Mouse (Mus musculus) kidney, postnatal 0 days (tissue): Measurements from ENCODE around the gene Slc34a3. TPM values are rescaled to one million over a fixed set of nuclear protein-coding genes. Genes with fewer than 3 reads are reported as not detected.

ENCODE experiments used
- ATAC-seq: fragments of 200-750 bp; cut with Nextera tagmentation; replicated peaks from 2 replicates; pipeline ENCODE4 v1.8.0; 2017; ENCODE audit warnings: low read depth, moderate number of reproducible peaks, moderate TSS enrichment, moderate library complexity; ENCODE audit not compliant: low FRiP score
- DNase-seq: peaks from one replicate; pipeline ENCODE4 v3.0.0-alpha.2; 2016; ENCODE audit warnings: low spot score
- H3K27ac ChIP-seq: fragments of 300-500 bp; sonication (generic); 2 replicates; pipeline ENCODE4 v1.5.1; 2014; ENCODE audit warnings: mild to moderate bottlenecking
- H3K27me3 ChIP-seq: fragments of 300-500 bp; sonication (generic); 2 replicates; pipeline ENCODE4 v1.6.1; 2014; ENCODE audit warnings: low read length, mixed read lengths; ENCODE audit not compliant: insufficient read depth
- H3K36me3 ChIP-seq: fragments of 300-500 bp; sonication (generic); 2 replicates; pipeline ENCODE4 v1.6.1; 2014; ENCODE audit warnings: low read length, mixed read lengths; ENCODE audit not compliant: insufficient read depth
- H3K4me1 ChIP-seq: fragments of 300-500 bp; sonication (generic); replicated peaks from 2 replicates; pipeline ENCODE4 v1.6.1; 2014; ENCODE audit warnings: antibody characterized with exemption, low read length, mixed read lengths; ENCODE audit not compliant: insufficient read depth
- H3K4me2 ChIP-seq: fragments of 300-500 bp; sonication (generic); 2 replicates; pipeline ENCODE4 v1.6.1; 2014; ENCODE audit warnings: mild to moderate bottlenecking, low read length, moderate library complexity, mixed read lengths
- H3K4me3 ChIP-seq: fragments of 300-500 bp; sonication (generic); replicated peaks from 2 replicates; pipeline ENCODE4 v1.5.1; 2014; ENCODE audit warnings: low read depth, low read length
- H3K9ac ChIP-seq: fragments of 300-500 bp; sonication (generic); 2 replicates; pipeline ENCODE4 v1.6.1; 2014; ENCODE audit warnings: low read depth, low read length
- H3K9me3 ChIP-seq: fragments of 300-500 bp; sonication (generic); replicated peaks from 2 replicates; pipeline ENCODE4 v1.6.1; 2016; ENCODE audit warnings: low read length, inconsistent platforms, mixed read lengths
- CTCF ChIP-seq: IDR thresholded peaks from 2 replicates; pipeline ENCODE4 v1.5.1; 2016; ENCODE audit warnings: antibody characterized with exemption, low read depth, mild to moderate bottlenecking, moderate library complexity
- WGBS: fragments of 180-500 bp; shearing (Covaris S2); extraction: QIAGEN DNeasy Blood & Tissue Kit; methylation state at CpG from one replicate; pipeline ENCODE4 v1.1.7; 2014; 5-methylcytosine and 5-hydroxymethylcytosine counted together
- polyA plus RNA-seq: library from polyadenylated mRNA; unstranded; fragments of >200 nt; fragmentation: Nextera tagmentation; extraction: Ambion mirVana; gene quantifications from 2 replicates; pipeline ENCODE4 v1.2.1, GENCODE M21; 2015

The Slc34a3 gene
- polyA plus RNA-seq, 1 experiment from 2014 or later: 1.5 TPM

DNA sequence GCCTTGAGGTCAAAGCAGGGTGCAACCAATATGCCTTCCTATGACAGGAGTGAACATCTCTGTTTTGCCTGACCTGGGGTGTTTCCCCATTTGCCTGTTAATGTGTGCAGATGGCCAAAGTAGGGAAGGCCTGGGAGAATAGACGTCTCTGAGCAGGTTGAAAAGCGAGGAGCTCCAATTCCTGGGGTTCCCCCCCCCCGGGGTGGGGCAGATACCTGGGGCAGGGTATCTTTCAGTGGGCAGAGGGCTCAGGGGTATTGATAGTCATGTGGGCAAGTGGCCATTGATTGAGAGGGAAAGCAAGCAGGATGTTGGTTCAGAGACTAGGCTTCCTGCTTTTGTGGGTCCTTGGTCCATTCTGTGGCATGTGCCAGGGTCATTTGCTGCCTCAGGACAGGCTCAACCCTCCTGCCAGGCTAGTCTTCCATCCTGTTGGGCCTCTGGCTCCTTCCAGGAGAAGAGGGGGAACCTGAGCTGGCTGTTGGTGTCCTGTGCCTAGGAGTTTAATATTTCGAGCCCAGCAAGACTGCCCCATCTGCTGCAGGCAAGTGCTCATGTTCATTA, 33.7 kb upstream of the Slc34a3 start:
- no peak for DNase-seq
- Histone ChIP-seq H3K27me3 (no peaks in the 10 kb centered on the region), H3K4me1 (peaks cover 37% of the 10 kb centered on the region), H3K9ac (no peak overlapping the region), H3K36me3 (peaks cover 20% of the 10 kb centered on the region; the same call in 1 of the 2 replicates), H3K9me3 (no peaks in the 10 kb centered on the region), H3K4me2 (no peak overlapping the region), H3K27ac (no peak overlapping the region), H3K4me3 (no peak overlapping the region)
- WGBS: 73% methylated on average over 4 of the region's 4 CpGs
- ATAC-seq: no peak
- no peak for TF ChIP-seq CTCF

DNA sequence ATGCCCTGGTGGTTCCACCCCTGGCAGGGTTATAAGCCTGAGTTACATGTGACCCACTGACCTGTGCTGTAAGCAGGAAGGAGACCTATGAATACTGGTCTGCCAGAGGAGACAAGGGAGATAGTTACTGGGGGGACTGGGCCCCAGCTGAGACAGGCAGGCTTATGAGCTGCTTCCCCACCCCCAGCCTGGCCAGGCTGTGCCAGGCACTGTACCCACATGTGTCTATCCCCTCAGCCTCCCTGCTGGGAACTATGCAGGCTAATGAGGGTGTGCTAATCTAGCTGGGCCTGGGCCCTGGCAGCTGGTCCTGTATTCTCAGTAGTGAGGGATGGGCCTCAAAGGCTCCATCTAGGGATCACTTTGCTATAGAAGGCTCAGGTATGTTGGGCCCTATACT, 33.1 kb upstream of the Slc34a3 start:
- no peak for TF ChIP-seq CTCF
- Histone ChIP-seq H3K9ac (no peak overlapping the region), H3K4me1 (peaks cover 36% of the 10 kb centered on the region)

DNA sequence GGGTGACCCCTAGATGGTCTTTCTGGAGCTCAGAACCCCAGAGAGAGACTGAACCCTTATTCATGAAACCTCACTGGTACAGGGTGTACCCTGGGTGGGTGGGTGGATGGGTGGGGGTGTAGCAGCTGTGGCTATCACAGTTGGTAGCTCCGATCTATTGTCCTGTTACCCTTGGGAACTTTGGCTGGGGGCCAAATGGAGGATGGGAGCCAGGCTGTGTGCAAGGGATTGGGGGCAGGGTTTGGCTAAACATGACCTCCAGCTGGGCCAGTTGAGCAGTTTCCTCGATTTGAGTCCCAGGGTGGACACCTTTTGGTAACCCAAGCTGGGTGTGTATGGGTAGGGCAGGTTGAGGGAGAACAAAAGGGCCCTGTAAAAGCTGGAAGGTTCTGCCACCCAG, 32.6 kb upstream of the Slc34a3 start:
- Histone ChIP-seq H3K4me2 (peak overlapping the region; percentile 99), H3K36me3 (peaks cover 20% of the 10 kb centered on the region; the same call in 1 of the 2 replicates), H3K4me3 (no peak overlapping the region), H3K27ac (0 out of 2 replicates have a peak overlapping the region, but pooled peaks have one; percentile 39), H3K9me3 (no peaks in the 10 kb centered on the region), H3K9ac (no peak overlapping the region), H3K4me1 (peaks cover 40% of the 10 kb centered on the region), H3K27me3 (no peaks in the 10 kb centered on the region)
- DNase-seq: no peak
- 16% methylated on average over 2 of the region's 2 CpGs for WGBS
- TF ChIP-seq CTCF: no peak
- ATAC-seq: no peak

More for the DNA sequence above, 33.1 kb upstream of the Slc34a3 start:
- no peak for DNase-seq
- Histone ChIP-seq H3K4me3 (no peak overlapping the region), H3K36me3 (peaks cover 20% of the 10 kb centered on the region; the same call in 1 of the 2 replicates), H3K4me2 (0 out of 2 replicates have a peak overlapping the region, but pooled peaks have one; percentile 99), H3K27ac (no peak overlapping the region), H3K27me3 (no peaks in the 10 kb centered on the region), H3K9me3 (no peaks in the 10 kb centered on the region)
- ATAC-seq: no peak

DNA sequence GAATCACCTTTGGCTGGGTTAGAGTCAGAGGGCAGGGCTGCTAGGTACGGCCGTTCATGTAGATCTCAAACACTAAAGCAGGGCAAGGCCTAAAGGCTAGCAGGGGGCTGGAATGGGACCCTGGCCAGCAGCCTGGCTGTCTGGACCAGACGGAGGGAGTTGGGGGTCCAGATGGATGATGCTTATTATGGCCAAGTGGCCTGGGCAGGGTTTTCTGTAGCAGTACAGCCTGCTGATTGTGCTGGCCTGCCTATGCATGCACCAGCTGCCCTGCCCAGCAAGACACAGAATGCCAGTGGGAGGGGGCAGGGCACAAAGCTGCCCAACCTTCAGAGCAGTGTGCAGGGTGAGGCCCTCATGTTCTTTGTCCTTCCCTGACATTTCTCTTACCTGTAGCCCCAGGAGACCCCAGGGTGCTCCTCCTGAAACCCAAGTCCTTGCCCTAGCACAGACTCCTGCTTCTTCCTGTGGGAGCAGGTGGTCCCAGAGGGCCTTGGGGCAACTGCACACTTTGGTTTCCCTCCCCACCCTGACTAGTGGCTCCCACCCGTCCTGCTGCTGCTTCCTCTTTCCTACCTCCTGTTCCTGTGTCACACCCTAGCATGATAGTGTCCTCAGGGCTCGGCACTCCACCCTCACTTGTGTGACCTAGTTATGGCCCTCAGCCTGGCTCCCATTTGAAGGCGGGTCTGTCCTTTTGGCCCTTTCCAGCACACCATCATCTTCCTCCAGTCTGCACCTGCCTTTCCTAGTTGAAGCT, 31.9 kb upstream of the Slc34a3 start:
- H3K27me3 ChIP-seq: no peaks in the 10 kb centered on the region
- peak overlapping the region; percentile 24; the same call in 1 of the 2 replicates for H3K9ac ChIP-seq
- 62% methylated on average over 6 of the region's 6 CpGs for WGBS
- TF ChIP-seq CTCF: no peak
- no peaks in the 10 kb centered on the region for H3K9me3 ChIP-seq
- peak overlapping the region; percentile 39 for H3K27ac ChIP-seq
- no peak overlapping the region for H3K4me3 ChIP-seq
- DNase-seq (no peak), ATAC-seq (no peak)
- H3K4me2 ChIP-seq: peak overlapping the region; percentile 99
- H3K4me1 ChIP-seq: peaks cover 34% of the 10 kb centered on the region
- H3K36me3 ChIP-seq: peaks cover 20% of the 10 kb centered on the region; the same call in 1 of the 2 replicates

- H3K36me3 ChIP-seq: peaks cover 13% of the 10 kb centered on the region; the same call in 1 of the 2 replicates
- H3K9ac ChIP-seq: no peak overlapping the region
- H3K4me1 ChIP-seq: peaks cover 32% of the 10 kb centered on the region
- H3K27ac ChIP-seq: peak overlapping the region; percentile 43; the same call in 1 of the 2 replicates
- H3K27me3 ChIP-seq: no peaks in the 10 kb centered on the region
- DNase-seq (no peak), ATAC-seq (no peak)
- WGBS: 54% methylated on average over 3 of the region's 3 CpGs
- no peaks in the 10 kb centered on the region for H3K9me3 ChIP-seq
- no peak for TF ChIP-seq CTCF
- H3K4me3 ChIP-seq: no peak overlapping the region
- H3K4me2 ChIP-seq: peak overlapping the region; percentile 99; the same call in 1 of the 2 replicates
These were observed 30.7 kb upstream of the Slc34a3 start for GRCm38 (mm10) chr2:25264851-25265250.

- H3K4me2 ChIP-seq: peak overlapping the region; percentile 99
- H3K27me3 ChIP-seq: no peaks in the 10 kb centered on the region
- no peak for TF ChIP-seq CTCF
- 78% methylated on average over 5 of the region's 5 CpGs for WGBS
- peak overlapping the region; percentile 75 for H3K9ac ChIP-seq
- ATAC-seq: no peak
- H3K4me3 ChIP-seq: peak overlapping the region; percentile 62; the same call in 1 of the 2 replicates
- H3K36me3 ChIP-seq: peaks cover 7% of the 10 kb centered on the region; the same call in 1 of the 2 replicates
- no peaks in the 10 kb centered on the region for H3K9me3 ChIP-seq
- H3K27ac ChIP-seq: 0 out of 2 replicates have a peak overlapping the region, but pooled peaks have one; percentile 43
- DNase-seq: no peak
- H3K4me1 ChIP-seq: peaks cover 32% of the 10 kb centered on the region
These were observed 30.1 kb upstream of the Slc34a3 start for GRCm38 (mm10) chr2:25264286-25264660.
